Mouse (Mus musculus): Measurements from ENCODE around the gene Mapkapk2.

- TF ChIP-seq CTCF (IDR thresholded peaks at IDR 0.05; ENCODE audit: borderline replicate concordance, insufficient read depth, low read depth, low read length) (no peak), POLR2A (IDR thresholded peaks at IDR 0.05; ENCODE audit: borderline replicate concordance, insufficient read depth, low read length) (no peak)
Observed at GRCm38 (mm10) chr1:131031267-131031666, 66.4 kb downstream of the Mapkapk2 start.
